In genomic region chr10:77971191-77971590, GRCm38 (mm10) we compare ENCODE assay signal across 12 mouse cellular contexts. TPM values are rescaled to one million over a fixed set of nuclear protein-coding genes. Genes with fewer than 3 reads are reported as not detected.
DNase-seq lines count a peak whose midpoint lies in the region; ATAC-seq and TF ChIP-seq lines count a peak whose summit lies in the region.
"Had no signal": no experiment of that assay in that cellular context is flagged by ENCODE, and none has a peak within 500 bp of the region (broad histone marks: within the 10 kb centered on the region; RNA-seq: fewer than 3 reads in every experiment).

No protein-coding gene starts in this region.

- peaks cover 22% of the 10 kb centered on the region for H3K27me3 ChIP-seq in kidney, embryonic 14.5 days (ENCODE audit: control insufficient read depth, insufficient read depth, low read length)

- H3K4me3 ChIP-seq in kidney, embryonic 14.5 days (ENCODE audit: low read length), result no peak overlapping the region

- DNase-seq in layer of hippocampus, adult 11-12 months (ENCODE audit: low spot score), result peak; percentile 24
- DNase-seq in layer of hippocampus, postnatal 36 days, result no peak
- peak; percentile 90 for DNase-seq in 416B (ENCODE audit: low read depth)
- DNase-seq in brain, embryonic 14.5 days (ENCODE audit: low read depth), result peak; percentile 30
- DNase-seq in gastrocnemius, postnatal 10 days, result no peak
- DNase-seq in heart, postnatal 4 days, result no peak
- DNase-seq: gastrocnemius, postnatal 36 days; heart, postnatal 14 days; kidney, adult 9 months; thymus, adult 2 months had no signal

- H3K9me3 ChIP-seq in kidney, embryonic 14.5 days (ENCODE audit: control insufficient read depth, low read length), result no peaks in the 10 kb centered on the region

- no peak for TF ChIP-seq POLR2A in brain, embryonic 14.5 days (IDR thresholded peaks at IDR 0.05; ENCODE audit: borderline replicate concordance, extremely low read depth, insufficient read depth, insufficient read length, poor library complexity, severe bottlenecking)

- H3K9ac ChIP-seq in kidney, embryonic 14.5 days (ENCODE audit: low read depth, low read length), result no peak overlapping the region

- peak; percentile 63 for ATAC-seq in megakaryocyte progenitor cell, adult 5-6 weeks (replicated peaks; ENCODE audit: poor library complexity)
- ATAC-seq in kidney, embryonic 14.5 days (ENCODE audit: low FRiP score, low TSS enrichment), result no peak

- WGBS in kidney, embryonic 14.5 days, result 78% methylated on average over 10 of the region's 10 CpGs

- TF ChIP-seq CTCF in brain, embryonic 14.5 days (IDR thresholded peaks at IDR 0.05; ENCODE audit: borderline replicate concordance, extremely low read depth, insufficient read depth, insufficient read length), result no peak

- no peak overlapping the region for H3K4me2 ChIP-seq in kidney, embryonic 14.5 days (replicated peaks; ENCODE audit: low read depth, low read length)

- no peaks in the 10 kb centered on the region for H3K4me1 ChIP-seq in kidney, embryonic 14.5 days (ENCODE audit: control insufficient read depth, insufficient read depth, low read length)

- no peaks in the 10 kb centered on the region for H3K36me3 ChIP-seq in kidney, embryonic 14.5 days (ENCODE audit: control insufficient read depth, insufficient read depth, low read length)

- H3K27ac ChIP-seq in kidney, embryonic 14.5 days (ENCODE audit: low read depth, low read length), result no peak overlapping the region

RNA-seq across cellular contexts. Expression of gene Trpm2, which starts 0.8 kb away (rescaled TPM):
- total RNA-seq in layer of hippocampus, postnatal 36 days (2021), result 10 to 100 TPM; 30.3 to 40.0 TPM
- 6.3 and 6.5 TPM in 2 replicates for polyA plus RNA-seq in brain, embryonic 14.5 days (2012; rRNA removed)
- 2.7 and 5.1 TPM in 2 replicates for total RNA-seq in megakaryocyte progenitor cell, adult 5-6 weeks (2015)
- total RNA-seq in megakaryocyte progenitor cell, adult 5-6 weeks (2017), result 1.4 and 2.9 TPM in 2 replicates
- under 1 TPM; 0.26 to 0.75 TPM for total RNA-seq in gastrocnemius, postnatal 10 days (2021)
- total RNA-seq in heart, postnatal 4 days (2021), result 1 to 10 TPM in 1 of 2 experiments, under 1 TPM in 1; 0.33 to 1.0 TPM
- 0.27 and 0.54 TPM in 2 replicates for polyA plus RNA-seq in kidney, embryonic 14.5 days (2014; fragmentation: Nextera tagmentation; extraction: Ambion mirVana)

RNA-seq across cellular contexts. Expression of gene 1810043G02Rik, which starts 7.1 kb away (rescaled TPM):
- 10 to 100 TPM; 34.6 to 37.4 TPM for total RNA-seq in layer of hippocampus, postnatal 36 days (2021)
- 54.5 and 68.2 TPM in 2 replicates for polyA plus RNA-seq in brain, embryonic 14.5 days (2012; rRNA removed)
- total RNA-seq in megakaryocyte progenitor cell, adult 5-6 weeks (2015), result 6.0 and 6.4 TPM in 2 replicates
- 5.9 and 11.2 TPM in 2 replicates for total RNA-seq in megakaryocyte progenitor cell, adult 5-6 weeks (2017)
- total RNA-seq in gastrocnemius, postnatal 10 days (2021), result 1 to 10 TPM; 5.1 to 6.3 TPM
- 10 to 100 TPM; 10.5 to 12.6 TPM for total RNA-seq in heart, postnatal 4 days (2021)
- 26.4 and 35.8 TPM in 2 replicates for polyA plus RNA-seq in kidney, embryonic 14.5 days (2014; fragmentation: Nextera tagmentation; extraction: Ambion mirVana)

RNA-seq across cellular contexts. Expression of gene Pfkl, which starts 38.7 kb away (rescaled TPM):
- total RNA-seq in layer of hippocampus, postnatal 36 days (2021), result 100 to 1,000 TPM; 201 to 209 TPM
- 146 and 161 TPM in 2 replicates for polyA plus RNA-seq in brain, embryonic 14.5 days (2012; rRNA removed)
- 13.7 and 15.5 TPM in 2 replicates for total RNA-seq in megakaryocyte progenitor cell, adult 5-6 weeks (2015)
- total RNA-seq in megakaryocyte progenitor cell, adult 5-6 weeks (2017), result 36.1 and 44.2 TPM in 2 replicates
- 10 to 100 TPM in 1 of 2 experiments, 1 to 10 TPM in 1; 9.7 to 12.2 TPM for total RNA-seq in gastrocnemius, postnatal 10 days (2021)
- total RNA-seq in heart, postnatal 4 days (2021), result 100 to 1,000 TPM; 118 to 133 TPM
- 91.2 and 118 TPM in 2 replicates for polyA plus RNA-seq in kidney, embryonic 14.5 days (2014; fragmentation: Nextera tagmentation; extraction: Ambion mirVana)

Comparison
In these comparisons a context has a peak if more than half of its experiments do, and no peak if none do; other contexts are left out.
1. DNase-seq: peak in layer of hippocampus, adult 11-12 months (single experiment), 416B (single experiment) and brain, embryonic 14.5 days (single experiment); none in layer of hippocampus, postnatal 36 days (0 of 2), gastrocnemius, postnatal 10 days (single experiment) and heart, postnatal 4 days (single experiment).
2. RNA of gene Trpm2, which starts 0.8 kb away (total RNA-seq): 30.3 to 40.0 TPM in layer of hippocampus, postnatal 36 days; 1.4 to 5.1 TPM in megakaryocyte progenitor cell, adult 5-6 weeks, 0.33 to 1.0 TPM in heart, postnatal 4 days and 0.26 to 0.75 TPM in gastrocnemius, postnatal 10 days; every median in the first group is over 4 times any median in the second.